Mouse (Mus musculus): ENCODE data around the gene Tbc1d2. TPM values are rescaled to one million over a fixed set of nuclear protein-coding genes. Genes with fewer than 3 reads are reported as not detected.

Tbc1d2 gene
- total and polyA plus RNA-seq, 2 experiments from 2014 or later: 1.0 to 3.2 TPM

- Histone ChIP-seq H3K36me3 (ENCODE audit: insufficient read depth, low read length) (no peaks in the 10 kb centered on the region), H3K4me3 (ENCODE audit: low read length) (no peak overlapping the region), H3K4me1 (ENCODE audit: insufficient read depth, low read length) (no peaks in the 10 kb centered on the region), H3K27me3 (ENCODE audit: insufficient read depth, low read length) (no peaks in the 10 kb centered on the region), H3K9ac (replicated peaks; ENCODE audit: low read length) (no peak overlapping the region), H3K27ac (no peak overlapping the region), H3K4me2 (ENCODE audit: low read depth, low read length) (no peak overlapping the region), H3K9me3 (ENCODE audit: low read length) (no peaks in the 10 kb centered on the region)
- ATAC-seq: no peak
- DNase-seq (ENCODE audit: low spot score): no peak
- no peak for TF ChIP-seq CTCF (IDR thresholded peaks at IDR 0.05; ENCODE audit: low read depth)
- WGBS: 75% methylated on average over 2 of the region's 2 CpGs
These were observed 17.5 kb downstream of the Tbc1d2 start for GRCm38 (mm10) chr4:46632465-46632864.

GRCm38 (mm10) chr4:46630390-46630789 lies 19.6 kb downstream of the Tbc1d2 start:
- no peak overlapping the region for H3K27ac ChIP-seq
- H3K27me3 ChIP-seq (ENCODE audit: insufficient read depth, low read length): no peaks in the 10 kb centered on the region
- ATAC-seq (no peak), DNase-seq (ENCODE audit: low spot score) (no peak)
- H3K4me1 ChIP-seq (ENCODE audit: insufficient read depth, low read length): no peaks in the 10 kb centered on the region
- H3K4me2 ChIP-seq (ENCODE audit: low read depth, low read length): no peak overlapping the region
- no peaks in the 10 kb centered on the region for H3K36me3 ChIP-seq (ENCODE audit: insufficient read depth, low read length)
- no peaks in the 10 kb centered on the region for H3K9me3 ChIP-seq (ENCODE audit: low read length)
- WGBS: 64% methylated on average over 9 of the region's 9 CpGs
- no peak for TF ChIP-seq CTCF (IDR thresholded peaks at IDR 0.05; ENCODE audit: low read depth)
- H3K9ac ChIP-seq (replicated peaks; ENCODE audit: low read length): no peak overlapping the region
- no peak overlapping the region for H3K4me3 ChIP-seq (ENCODE audit: low read length)

- H3K9me3 ChIP-seq (ENCODE audit: low read length): no peaks in the 10 kb centered on the region
- 51% methylated on average over 9 of the region's 9 CpGs for WGBS
- no peak for ATAC-seq
- no peak overlapping the region for H3K9ac ChIP-seq (replicated peaks; ENCODE audit: low read length)
- no peaks in the 10 kb centered on the region for H3K36me3 ChIP-seq (ENCODE audit: insufficient read depth, low read length)
- no peak for TF ChIP-seq CTCF (IDR thresholded peaks at IDR 0.05; ENCODE audit: low read depth)
- no peak overlapping the region for H3K27ac ChIP-seq
- no peaks in the 10 kb centered on the region for H3K4me1 ChIP-seq (ENCODE audit: insufficient read depth, low read length)
- no peak overlapping the region for H3K4me3 ChIP-seq (ENCODE audit: low read length)
- no peaks in the 10 kb centered on the region for H3K27me3 ChIP-seq (ENCODE audit: insufficient read depth, low read length)
- DNase-seq (ENCODE audit: low spot score): no peak
- no peak overlapping the region for H3K4me2 ChIP-seq (ENCODE audit: low read depth, low read length)
These were observed 21.1 kb downstream of the Tbc1d2 start for GRCm38 (mm10) chr4:46628873-46629272.

- no peak for ATAC-seq
- 79% methylated on average over 11 of the region's 11 CpGs for WGBS
These were observed 21.9 kb downstream of the Tbc1d2 start for GRCm38 (mm10) chr4:46628081-46628480.

GRCm38 (mm10) chr4:46625101-46625500 lies 24.9 kb downstream of the Tbc1d2 start:
- peak; percentile 13; the same call in 1 of the 2 replicates for ATAC-seq
- WGBS: 68% methylated on average over 10 of the region's 10 CpGs
- Histone ChIP-seq H3K9ac (replicated peaks; ENCODE audit: low read length) (no peak overlapping the region), H3K36me3 (ENCODE audit: insufficient read depth, low read length) (no peaks in the 10 kb centered on the region), H3K9me3 (ENCODE audit: low read length) (no peaks in the 10 kb centered on the region), H3K27ac (no peak overlapping the region), H3K4me1 (ENCODE audit: insufficient read depth, low read length) (peaks cover 7% of the 10 kb centered on the region; the same call in 1 of the 2 replicates), H3K4me2 (ENCODE audit: low read depth, low read length) (no peak overlapping the region), H3K4me3 (ENCODE audit: low read length) (no peak overlapping the region), H3K27me3 (ENCODE audit: insufficient read depth, low read length) (no peaks in the 10 kb centered on the region)
- peak; percentile 59 for DNase-seq (ENCODE audit: low spot score)
- TF ChIP-seq CTCF (IDR thresholded peaks at IDR 0.05; ENCODE audit: low read depth): no peak

More at GRCm38 (mm10) chr4:46628081-46628480, 21.9 kb downstream of the Tbc1d2 start:
- Histone ChIP-seq H3K4me3 (ENCODE audit: low read length) (no peak overlapping the region), H3K4me1 (ENCODE audit: insufficient read depth, low read length) (no peaks in the 10 kb centered on the region), H3K27ac (no peak overlapping the region), H3K9ac (replicated peaks; ENCODE audit: low read length) (no peak overlapping the region), H3K36me3 (ENCODE audit: insufficient read depth, low read length) (no peaks in the 10 kb centered on the region), H3K9me3 (ENCODE audit: low read length) (no peaks in the 10 kb centered on the region), H3K27me3 (ENCODE audit: insufficient read depth, low read length) (no peaks in the 10 kb centered on the region), H3K4me2 (ENCODE audit: low read depth, low read length) (no peak overlapping the region)
- no peak for DNase-seq (ENCODE audit: low spot score)
- TF ChIP-seq CTCF (IDR thresholded peaks at IDR 0.05; ENCODE audit: low read depth): no peak

GRCm38 (mm10) chr4:46623007-46623406 lies 27.0 kb downstream of the Tbc1d2 start:
- Histone ChIP-seq H3K4me1 (ENCODE audit: insufficient read depth, low read length) (peaks cover 8% of the 10 kb centered on the region; the same call in 1 of the 2 replicates), H3K4me3 (ENCODE audit: low read length) (no peak overlapping the region), H3K27me3 (ENCODE audit: insufficient read depth, low read length) (no peaks in the 10 kb centered on the region), H3K9ac (replicated peaks; ENCODE audit: low read length) (no peak overlapping the region), H3K27ac (no peak overlapping the region), H3K36me3 (ENCODE audit: insufficient read depth, low read length) (no peaks in the 10 kb centered on the region), H3K9me3 (ENCODE audit: low read length) (no peaks in the 10 kb centered on the region), H3K4me2 (ENCODE audit: low read depth, low read length) (no peak overlapping the region)
- no peak for TF ChIP-seq CTCF (IDR thresholded peaks at IDR 0.05; ENCODE audit: low read depth)
- ATAC-seq (no peak), DNase-seq (ENCODE audit: low spot score) (no peak)
- WGBS: 84% methylated on average over 5 of the region's 5 CpGs

GRCm38 (mm10) chr4:46620946-46621345 lies 29.1 kb downstream of the Tbc1d2 start:
- H3K27me3 ChIP-seq (ENCODE audit: insufficient read depth, low read length): no peaks in the 10 kb centered on the region
- DNase-seq (ENCODE audit: low spot score): no peak
- no peak for ATAC-seq
- TF ChIP-seq CTCF (IDR thresholded peaks at IDR 0.05; ENCODE audit: low read depth): no peak
- no peak overlapping the region for H3K9ac ChIP-seq (replicated peaks; ENCODE audit: low read length)
- no peak overlapping the region for H3K4me2 ChIP-seq (ENCODE audit: low read depth, low read length)
- no peak overlapping the region for H3K27ac ChIP-seq
- WGBS: 80% methylated on average over 8 of the region's 8 CpGs
- H3K36me3 ChIP-seq (ENCODE audit: insufficient read depth, low read length): no peaks in the 10 kb centered on the region
- peaks cover 8% of the 10 kb centered on the region; the same call in 1 of the 2 replicates for H3K4me1 ChIP-seq (ENCODE audit: insufficient read depth, low read length)
- H3K4me3 ChIP-seq (ENCODE audit: low read length): no peak overlapping the region
- H3K9me3 ChIP-seq (ENCODE audit: low read length): no peaks in the 10 kb centered on the region

Data from hindbrain, postnatal 0 days (tissue).